Mouse (Mus musculus) adrenal gland, postnatal 14 days (tissue): ENCODE results near the gene Rpl37a. TPM values are rescaled to one million over a fixed set of nuclear protein-coding genes. Genes with fewer than 3 reads are reported as not detected.

Experiments used
- DNase-seq: peaks from one replicate; pipeline ENCODE4 v3.0.0; 2021; ENCODE audit warnings: mixed read lengths
- long read RNA-seq, 2 experiments: library from polyadenylated mRNA; stranded (forward); transcript quantifications; one replicate each; pipeline ENCODE4 v2.0.0; 2021
- total RNA-seq: library from RNA; stranded (reverse); gene quantifications from 2 replicates; pipeline ENCODE4 v1.2.3, GENCODE M21; 2021

Rpl37a gene
- 892 and 1,080 TPM in 2 replicates for total RNA-seq
- long read RNA-seq, experiment 1, transcript Rpl37a-201 (4 exons, 558 nt), result major isoform, 431 of 445 reads
- long read RNA-seq, experiment 1, transcript Rpl37a-204 (3 exons, 665 nt), result minor isoform, 8 of 445 reads
- long read RNA-seq, experiment 1, partial matches to known transcripts, result 3 of 445 reads
- long read RNA-seq, experiment 1, other reads (novel, unspliced or antisense), result 3 of 445 reads
- long read RNA-seq, experiment 2, transcript Rpl37a-204 (3 exons, 665 nt), result minor isoform, 10 of 493 reads
- long read RNA-seq, experiment 2, transcript Rpl37a-201 (4 exons, 558 nt), result major isoform, 476 of 493 reads
- long read RNA-seq, experiment 2, partial matches to known transcripts, result 2 of 493 reads
- long read RNA-seq, experiment 2, other reads (novel, unspliced or antisense), result 5 of 493 reads

DNA sequence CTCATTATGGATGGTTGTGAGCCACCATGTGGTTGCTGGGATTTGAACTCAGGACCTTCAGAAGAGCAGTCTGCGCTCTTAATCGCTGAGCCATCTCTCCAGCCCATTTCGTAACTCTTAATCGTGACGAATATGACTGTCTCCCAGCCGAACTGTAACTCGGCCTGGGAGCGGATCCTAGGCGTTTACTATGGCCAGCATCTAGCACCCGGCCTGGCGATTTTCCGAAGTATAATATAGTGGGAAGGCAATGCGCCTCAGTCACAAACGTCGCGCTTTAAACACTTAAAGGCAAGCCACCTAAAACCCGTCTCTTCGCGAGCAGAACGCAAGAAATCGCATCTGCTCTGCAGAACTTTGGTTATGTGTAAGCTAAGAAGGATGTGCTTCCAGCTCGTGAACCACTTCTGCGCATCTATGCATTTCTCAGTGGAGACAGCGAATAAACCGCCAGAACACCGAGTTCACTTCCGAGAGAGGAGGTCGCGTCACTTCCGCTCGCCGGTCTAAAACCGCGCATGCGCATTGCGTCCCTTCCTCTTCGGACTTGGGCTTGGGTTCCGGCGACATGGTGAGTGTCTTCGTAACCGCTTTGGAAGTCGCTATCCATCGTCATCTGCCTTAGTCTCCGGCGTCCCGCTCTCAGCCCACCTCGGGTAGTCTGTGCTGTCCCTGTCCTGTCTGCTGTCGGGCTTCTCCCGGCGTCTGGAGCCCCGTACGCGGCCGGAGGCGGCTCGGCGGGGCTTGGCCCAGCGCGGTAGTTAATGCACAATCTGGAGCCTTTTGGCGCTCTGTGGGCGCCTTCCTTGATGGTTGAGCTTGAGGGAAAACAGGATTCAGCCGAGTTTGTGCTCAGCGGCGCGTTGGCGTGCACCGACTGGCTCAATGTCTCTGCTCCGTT is at the start of gene Rpl37a:
Gene Rpl37a, plus strand, starts transcription at position 538 of the 901 bp plus-strand sequence.
- DNase-seq, result peak; percentile 96

DNA sequence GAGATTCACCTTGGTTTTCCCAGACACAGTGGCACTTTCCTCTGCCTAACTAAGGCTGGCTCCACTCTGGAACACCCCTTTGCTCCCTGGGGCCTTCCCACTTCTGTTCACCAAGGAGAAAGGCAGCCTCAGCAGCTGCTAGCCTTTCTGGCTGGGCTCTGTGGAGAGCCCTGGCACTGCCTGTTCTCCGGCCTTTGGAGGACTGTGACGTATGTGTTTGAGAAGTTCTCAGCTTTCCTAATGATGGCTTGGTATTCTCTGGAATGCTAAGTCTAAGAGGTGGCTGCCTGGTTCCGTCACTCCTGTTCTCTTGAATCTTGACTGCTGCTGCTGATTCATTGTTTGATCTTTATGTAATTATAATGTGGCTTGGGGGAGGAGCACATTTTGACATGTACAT is 38.0 kb upstream of the Rpl37a start:
- DNase-seq, result no peak

DNA sequence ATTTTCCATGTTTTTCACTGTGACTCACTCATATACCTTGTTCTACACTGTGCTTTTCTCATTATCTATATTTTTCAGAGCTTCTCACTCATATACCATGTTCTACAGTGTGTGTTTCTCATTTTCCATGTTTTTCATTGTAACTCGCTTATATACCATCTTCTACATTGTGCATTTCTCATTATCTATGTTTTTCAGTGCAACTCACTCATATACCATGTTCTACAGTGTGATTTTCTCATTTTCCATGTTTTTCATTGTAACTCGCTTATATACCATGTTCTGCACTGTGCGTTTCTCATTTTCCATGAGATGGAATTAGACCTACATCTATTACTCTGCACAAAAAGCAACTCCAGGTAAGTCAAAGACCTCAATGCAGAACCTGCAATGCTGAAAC is 14.8 kb upstream of the Rpl37a start:
- DNase-seq, result no peak

DNA sequence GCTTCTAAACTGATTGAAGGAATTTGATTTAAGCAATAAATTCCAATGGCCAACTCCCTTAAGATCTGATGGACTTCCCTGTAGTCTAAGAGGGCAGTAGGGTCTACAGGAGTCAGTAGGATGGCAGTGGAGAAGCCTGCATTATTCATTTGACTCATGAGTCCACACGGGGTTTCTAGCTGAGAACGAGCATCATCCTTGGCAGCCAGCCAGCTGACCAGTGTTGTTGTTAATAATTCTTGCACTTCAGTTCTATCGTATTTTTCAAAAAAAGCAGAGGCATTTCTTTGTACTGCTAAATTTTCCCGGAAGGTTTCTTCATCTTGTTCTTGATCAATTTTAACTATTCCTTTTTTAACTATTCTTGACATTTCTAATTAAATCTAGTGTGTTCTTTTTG is 12.4 kb upstream of the Rpl37a start:
- peak; percentile 67 for DNase-seq

DNA sequence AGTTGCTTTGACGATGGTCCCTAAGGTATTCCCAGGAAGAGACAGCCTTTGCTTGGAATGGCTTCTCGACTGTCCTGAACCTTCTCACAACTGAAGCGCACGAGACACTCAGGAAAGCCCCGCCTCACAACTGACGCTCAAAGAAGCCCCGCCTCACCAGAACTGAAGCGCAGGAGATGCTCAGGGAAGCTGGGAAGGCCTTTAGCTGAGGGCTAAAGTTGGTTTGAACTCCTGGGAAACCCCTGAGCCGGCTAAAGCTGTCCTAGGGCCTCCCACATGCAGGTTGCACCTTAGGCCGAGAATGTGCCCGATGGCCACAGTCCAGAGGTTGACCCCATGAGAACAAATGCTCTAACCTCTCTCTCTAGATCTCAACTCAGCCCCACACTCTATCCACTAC is 10.6 kb upstream of the Rpl37a start, which contains the start of gene Ankar:
Gene Ankar, minus strand, starts transcription at position 101 of the 400 bp plus-strand sequence.
- DNase-seq, result no peak

DNA sequence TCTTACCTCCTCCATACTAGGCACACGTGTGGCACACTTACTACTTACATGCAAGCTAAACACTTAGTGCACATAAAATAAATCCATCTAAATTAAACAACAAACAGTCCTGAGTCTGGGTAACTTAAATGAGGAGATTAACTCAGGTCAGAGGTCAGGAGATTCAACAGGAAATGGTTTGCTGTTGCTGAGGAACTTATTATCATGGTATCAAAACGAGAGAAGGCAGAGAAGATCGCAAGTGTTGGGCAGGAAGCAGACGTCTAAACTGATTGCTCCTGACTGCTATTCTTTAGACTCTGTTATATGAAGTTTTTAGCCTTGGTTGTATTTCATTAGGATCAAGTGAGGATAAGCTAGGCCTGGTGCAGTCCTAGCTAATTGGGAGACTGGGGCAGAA is 3.6 kb upstream of the Rpl37a start:
- DNase-seq, result no peak

DNA sequence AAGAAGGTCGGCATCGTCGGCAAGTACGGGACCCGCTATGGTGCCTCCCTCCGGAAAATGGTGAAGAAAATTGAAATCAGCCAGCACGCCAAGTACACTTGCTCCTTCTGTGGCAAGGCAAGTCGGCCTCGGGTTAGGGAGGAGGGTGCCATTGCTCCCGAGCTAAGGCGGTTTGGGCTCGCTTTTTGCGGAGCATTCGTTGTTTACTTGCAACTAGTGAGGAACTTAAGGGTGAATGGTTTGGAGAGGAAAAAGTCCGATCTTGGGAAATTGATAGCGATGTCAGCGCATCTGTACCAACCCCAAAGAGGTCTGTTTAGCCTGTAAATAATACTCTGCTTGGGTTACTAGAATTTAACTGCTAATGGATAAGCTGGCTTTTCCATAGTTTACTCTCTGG is 594 bp downstream of the Rpl37a start:
- peak; percentile 48 for DNase-seq

DNA sequence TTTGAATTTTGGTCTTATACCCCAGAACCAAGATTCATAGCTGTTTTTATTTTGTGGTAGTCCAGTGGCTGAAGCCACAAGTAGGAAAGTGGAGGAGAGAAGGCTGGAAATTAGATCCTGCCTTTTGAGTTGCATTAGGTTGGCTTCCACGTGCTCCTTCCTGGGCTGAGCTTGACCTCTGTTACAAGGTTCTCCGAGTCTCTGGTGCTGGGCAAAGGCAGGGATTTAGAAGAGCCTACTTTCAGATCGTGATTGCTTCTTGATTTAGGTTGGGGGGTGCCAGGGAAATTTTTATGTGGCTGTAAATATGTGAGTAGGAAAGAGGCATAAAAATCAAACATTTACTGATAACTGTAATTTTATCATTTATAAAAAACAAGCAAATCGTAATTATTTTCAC is 3.5 kb downstream of the Rpl37a start:
- DNase-seq, result no peak

DNA sequence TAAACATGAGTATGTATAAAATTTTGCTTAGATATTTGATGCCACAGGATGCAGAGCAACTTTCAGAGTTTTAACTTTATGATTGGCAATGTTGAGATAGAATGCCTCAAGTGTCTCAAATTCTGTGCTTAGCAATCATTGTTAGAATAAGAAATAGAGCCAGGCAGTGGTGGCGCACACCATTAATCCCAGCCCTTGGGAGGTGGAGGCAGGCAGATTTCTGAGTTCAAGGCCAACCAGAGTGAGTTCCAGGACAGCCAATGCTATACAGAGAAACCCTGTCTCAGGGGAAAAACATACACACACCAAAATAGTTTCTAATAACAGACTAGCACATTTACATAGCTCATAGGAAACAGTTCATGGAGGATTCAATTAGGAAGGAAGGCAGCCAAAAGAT is 4.0 kb downstream of the Rpl37a start:
- no peak for DNase-seq

DNA sequence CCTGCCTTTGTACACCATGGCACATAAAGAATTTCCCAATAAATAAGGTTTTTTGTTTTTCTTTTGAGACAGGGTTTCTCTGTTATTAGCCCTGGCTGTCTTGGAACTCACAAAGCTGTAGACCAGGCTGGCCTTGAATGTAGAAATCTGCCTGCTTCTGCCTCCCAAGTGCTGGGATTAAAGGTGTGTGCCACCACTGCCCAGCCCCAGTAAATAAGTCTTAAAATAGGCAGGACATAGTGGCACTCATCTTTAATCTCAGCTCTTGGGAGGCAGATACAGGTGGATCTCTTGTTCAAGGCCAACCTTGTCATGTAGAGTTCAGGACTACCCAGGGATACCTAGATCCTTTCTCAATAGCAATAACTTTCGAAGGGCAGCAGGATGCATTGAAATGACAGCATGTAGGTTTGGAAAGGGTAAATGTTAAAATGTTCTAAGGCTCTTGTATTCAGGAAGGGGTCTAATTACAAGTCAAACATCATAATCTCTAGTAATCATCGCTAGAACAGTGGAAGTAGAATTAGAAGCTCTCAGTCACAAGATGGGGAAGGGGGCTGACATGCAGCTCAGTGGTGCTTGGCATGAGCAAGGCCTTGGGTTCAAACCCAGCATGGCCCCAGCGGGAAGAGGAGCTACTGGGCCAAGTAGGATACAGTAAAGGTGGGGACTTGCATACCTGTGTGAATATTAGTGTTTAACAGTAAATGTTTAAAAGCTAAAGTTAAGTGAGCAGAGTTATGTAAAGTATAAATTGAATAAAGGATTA is 4.7 kb downstream of the Rpl37a start:
- DNase-seq, result no peak

DNA sequence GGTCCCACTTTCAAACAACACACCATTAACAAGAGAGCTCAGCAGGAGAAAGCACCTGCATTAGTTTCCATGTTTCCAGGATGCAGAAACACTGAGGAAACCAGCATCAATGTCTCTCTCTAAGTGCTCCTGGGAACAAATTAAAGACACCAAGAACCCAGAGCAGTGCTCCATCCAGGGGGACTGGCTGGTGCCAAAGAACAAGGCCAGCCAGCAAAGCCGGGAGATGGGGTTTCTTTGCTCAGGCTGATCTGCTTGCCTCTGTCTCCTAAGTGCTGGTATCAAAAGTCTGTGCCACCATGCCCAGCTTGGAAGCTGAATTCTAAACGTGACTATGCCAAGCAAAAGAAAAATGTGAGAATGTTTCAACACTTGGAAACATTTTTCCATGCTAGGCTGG is 5.3 kb downstream of the Rpl37a start:
- DNase-seq, result no peak

DNA sequence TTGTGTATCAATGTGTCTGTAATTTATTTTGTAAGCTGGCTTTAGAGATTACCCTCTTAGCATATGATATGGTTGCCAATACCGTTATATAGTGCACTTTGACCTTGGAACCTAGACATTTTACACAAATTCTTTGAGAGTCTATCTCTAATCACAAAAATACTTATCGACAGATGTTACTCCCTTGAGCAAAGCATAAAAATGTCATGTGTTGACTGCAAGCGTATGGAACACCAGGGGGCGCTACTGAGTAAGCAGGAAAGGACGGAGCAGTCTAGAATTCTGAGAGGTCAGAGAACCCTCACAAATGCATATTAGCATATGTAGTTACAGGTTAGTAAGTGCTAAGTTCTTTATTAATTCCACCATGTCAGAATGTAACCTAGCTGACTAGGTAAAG is 5.8 kb downstream of the Rpl37a start:
- DNase-seq, result peak; percentile 90

DNA sequence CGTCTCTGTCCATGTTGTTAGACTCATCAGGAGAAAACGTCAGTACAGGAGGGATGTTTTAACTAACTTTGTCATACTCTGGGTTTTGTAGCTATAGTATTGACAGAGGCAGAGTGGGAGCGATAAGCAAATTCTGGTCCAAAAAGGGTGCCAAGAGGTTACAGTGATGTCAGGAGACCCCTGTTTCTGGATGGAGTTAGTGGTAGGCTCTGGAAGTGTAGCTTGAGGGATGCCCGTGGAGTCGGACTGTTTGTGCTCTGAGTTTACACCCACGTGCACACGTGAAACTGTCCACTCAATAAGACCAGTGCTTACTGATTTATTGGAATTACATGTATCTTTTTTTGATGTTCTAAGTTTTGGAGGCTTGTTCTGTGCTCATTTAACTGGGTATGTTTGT is 6.5 kb downstream of the Rpl37a start:
- no peak for DNase-seq

DNA sequence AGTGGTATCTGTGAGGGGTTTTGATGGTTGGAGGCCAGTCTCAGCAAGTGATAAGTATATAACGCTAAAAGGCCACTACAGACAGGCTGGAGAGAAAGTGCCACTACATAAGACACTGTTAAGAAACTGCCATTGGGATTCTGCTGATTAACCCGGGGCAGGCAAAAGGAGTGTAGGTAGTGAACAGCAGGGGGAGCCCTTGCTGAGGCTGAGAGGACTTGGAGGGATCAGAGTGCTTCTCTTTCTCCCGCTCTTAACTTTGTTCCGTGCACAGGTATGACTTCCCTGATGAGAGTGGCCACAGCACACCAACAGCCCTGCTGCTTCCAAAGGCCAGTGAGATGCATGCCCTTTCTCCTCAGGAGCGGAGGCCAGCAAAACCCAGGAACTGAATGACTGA is 7.8 kb downstream of the Rpl37a start:
- peak; percentile 84 for DNase-seq

DNA sequence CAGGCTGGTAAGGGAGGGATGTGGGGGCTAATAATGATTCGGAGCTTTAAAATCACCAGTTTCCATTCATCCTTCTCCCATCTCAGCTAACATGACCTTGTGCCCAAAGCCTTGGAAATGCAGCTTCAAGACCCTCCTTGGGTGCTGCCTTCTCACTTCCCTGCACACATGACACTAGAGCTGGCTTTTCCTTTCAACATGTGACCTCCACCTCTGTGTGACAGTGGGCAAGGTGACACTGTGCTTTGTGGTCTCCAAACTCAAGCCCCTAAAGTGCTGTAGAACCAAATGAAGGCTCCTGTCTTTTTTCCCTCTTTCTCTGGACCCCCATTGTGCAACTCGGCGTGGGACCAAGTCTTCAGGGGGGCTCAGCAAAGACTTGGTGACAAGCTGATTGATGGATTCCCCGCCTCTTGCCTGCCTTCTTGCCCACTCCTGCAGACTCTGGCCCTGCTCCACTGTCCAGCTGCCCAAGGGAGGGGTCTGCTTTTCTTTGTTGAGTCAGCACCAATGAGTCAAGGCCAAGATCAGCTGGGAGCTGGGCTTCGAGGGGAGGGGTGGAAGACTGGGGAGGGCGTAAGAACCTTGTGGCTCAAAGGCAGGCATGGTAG is 9.1 kb downstream of the Rpl37a start:
- DNase-seq, result no peak

DNA sequence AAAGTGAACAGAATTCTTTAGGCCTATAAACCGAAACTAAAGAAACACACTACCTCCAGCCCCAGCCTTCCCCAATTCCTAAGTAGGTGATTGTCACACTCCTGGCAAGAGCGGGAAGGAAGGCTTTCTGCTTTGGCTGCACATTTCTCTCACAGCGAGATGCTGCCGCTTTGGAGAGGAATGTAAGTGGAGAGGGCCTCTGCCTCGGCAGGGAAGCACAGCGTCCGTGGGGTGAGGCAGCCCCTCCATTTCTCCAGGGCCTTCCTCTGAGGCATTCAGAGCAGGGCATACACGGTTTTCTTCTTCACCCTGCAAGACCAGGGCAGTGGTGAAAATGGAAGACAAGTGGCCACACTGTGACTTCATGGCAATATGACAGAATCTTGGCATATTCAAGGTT is 11.6 kb downstream of the Rpl37a start:
- no peak for DNase-seq

DNA sequence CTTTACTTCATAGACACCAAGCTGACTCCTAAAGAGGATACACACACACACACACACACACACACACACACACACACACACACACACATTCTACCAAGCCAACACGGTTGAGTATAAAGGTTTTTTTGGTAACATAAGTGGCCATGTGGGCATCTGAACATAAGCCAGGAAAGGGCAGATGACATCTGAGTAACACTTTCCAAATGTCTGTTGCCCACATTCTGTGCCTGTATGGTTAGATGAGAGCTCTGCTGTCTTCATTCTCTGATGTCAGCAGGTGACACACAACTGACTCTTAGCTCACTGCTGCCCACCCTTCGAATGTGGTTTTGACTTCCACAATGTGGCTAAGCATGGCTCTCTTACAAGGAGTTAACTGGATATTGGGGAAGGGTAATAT is 13.3 kb downstream of the Rpl37a start:
- no peak for DNase-seq

DNA sequence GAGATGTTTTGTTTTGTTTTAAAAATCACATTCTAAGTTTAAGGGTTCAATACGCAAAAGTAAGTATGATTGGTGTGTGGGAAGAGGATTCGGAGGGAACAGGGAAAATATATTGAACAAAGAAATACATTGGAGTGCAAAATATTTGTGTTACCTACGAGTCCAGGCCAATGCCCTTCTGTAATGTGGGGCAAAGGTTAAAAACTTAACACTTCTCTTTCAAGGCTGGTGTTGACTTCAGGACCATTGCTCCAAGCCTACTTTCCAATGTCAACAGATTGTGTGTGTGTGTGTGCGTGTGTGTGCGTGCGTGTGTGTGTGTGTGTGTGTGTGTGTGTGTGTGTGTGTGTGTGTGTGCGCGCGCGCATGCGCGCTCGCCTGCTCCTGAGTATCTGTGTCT is 14.9 kb downstream of the Rpl37a start:
- DNase-seq, result no peak

DNA sequence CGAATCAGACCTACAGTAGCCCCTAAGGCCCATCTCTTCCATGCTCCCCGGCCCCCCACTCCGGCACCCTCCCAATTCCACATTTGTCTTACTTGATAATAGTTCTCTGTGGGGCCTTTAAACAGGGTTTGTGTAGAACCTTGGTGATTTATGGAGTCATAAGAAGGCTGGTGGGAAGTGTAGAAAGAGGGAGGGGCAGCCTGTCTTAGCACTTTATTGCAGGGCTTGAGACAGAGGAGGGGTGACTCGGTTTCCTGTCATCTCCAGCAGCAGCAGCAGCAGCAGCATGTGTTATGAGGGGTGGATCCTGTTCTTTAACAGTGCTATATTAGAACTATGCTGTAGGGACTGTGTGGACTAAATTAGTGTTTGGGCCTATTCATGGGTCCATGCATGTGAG is 17.7 kb downstream of the Rpl37a start:
- DNase-seq, result no peak

DNA sequence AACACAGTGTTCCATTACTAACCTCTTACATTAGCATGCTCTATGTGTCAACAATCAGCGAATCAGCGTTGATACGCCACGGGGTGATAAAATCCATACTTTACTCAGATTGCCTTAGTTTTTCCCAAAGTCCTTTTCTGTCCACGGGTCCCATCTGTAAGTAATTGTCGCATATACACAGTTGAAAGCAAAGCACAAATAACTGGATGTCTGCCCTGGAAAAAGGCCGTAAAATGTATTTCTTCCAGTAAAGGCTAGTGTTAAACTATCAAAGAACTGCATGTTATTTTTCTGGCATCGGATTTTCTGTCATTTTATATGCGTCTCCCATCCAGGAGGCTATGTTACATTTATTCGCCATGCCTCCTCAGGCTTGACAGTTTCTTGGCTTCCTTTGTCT is 19.0 kb downstream of the Rpl37a start:
- DNase-seq, result no peak

DNA sequence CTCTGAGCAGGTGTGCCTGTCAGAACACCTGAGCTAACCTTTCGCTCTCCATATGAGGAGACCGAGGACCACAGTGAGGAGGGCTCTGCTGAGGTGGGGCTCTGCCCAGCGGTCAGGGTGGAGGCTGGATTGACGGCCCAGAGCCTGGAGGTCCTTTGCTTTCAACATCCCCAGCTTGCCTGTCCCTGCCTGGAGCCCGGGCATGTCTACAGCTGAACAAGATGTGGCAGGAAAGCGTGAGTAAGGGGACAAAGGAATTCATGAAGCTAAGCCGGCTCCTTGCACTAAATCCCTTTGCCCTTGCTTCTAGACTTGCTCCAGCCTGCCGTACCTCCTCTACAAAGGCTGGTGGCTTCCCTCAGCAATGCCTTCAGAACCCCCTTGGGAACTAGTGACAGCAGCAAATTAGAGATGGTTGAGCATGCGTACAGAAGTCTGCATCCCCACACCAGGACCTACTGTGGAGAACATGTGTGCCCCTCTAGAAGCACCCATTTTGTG is 22.2 kb downstream of the Rpl37a start:
- no peak for DNase-seq
